Comparison of ENCODE assay signal across 8 mouse cellular contexts in the genomic region with DNA sequence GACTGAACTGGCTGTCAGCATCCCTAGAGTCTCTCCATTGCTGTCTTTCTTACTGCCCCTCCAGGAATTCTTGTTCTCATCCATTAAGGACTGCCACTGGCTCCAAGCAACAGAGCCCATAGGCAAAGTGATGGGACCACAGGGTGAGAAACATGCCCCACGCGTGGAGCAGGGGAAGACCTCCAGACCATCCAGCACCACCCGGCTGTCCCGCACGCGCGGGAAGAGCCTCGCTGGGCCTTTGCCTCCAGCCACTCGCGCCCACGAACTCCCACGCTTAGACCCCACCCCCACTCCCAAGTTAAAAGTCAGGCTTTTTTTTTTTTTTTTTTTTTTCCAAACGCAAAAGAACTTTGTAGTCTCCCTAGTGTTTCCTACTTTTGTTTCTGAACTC. TPM values are rescaled to one million over a fixed set of nuclear protein-coding genes. Genes with fewer than 3 reads are reported as not detected.
DNase-seq lines count a peak whose midpoint lies in the region; ATAC-seq and TF ChIP-seq lines count a peak whose summit lies in the region.

No protein-coding gene starts in this region.

- peak; percentile 55 for DNase-seq in embryo, embryonic 10.5 days (ENCODE audit: low spot score)
- no peak for DNase-seq in embryo, embryonic 9.5 days (ENCODE audit: extremely low spot score)
- DNase-seq in R1 (ENCODE audit: low read depth, low spot score): peak; percentile 42
- DNase-seq in heart, postnatal 0 days (ENCODE audit: low spot score): no peak
- DNase-seq in liver, embryonic 14.5 days (ENCODE audit: low read depth in 3 of 3, low spot score in 3 of 3): no peak
- no peak for DNase-seq in thymus, postnatal 14 days
- no peak for DNase-seq in thymus, postnatal 25 days

- no peaks in the 10 kb centered on the region for H3K9me3 ChIP-seq in heart, postnatal 0 days (replicated peaks; ENCODE audit: control insufficient read depth, low read length)
- no peaks in the 10 kb centered on the region for H3K9me3 ChIP-seq in liver, embryonic 14.5 days (ENCODE audit: control insufficient read depth, low read length)
- no peaks in the 10 kb centered on the region for H3K9me3 ChIP-seq in stomach, embryonic 16.5 days (replicated peaks; ENCODE audit: control insufficient read depth, low read length)

- 3% methylated on average over 13 of the region's 13 CpGs for WGBS in heart, postnatal 0 days
- 3% methylated on average over 13 of the region's 13 CpGs for WGBS in liver, embryonic 14.5 days (ENCODE audit: insufficient replicate concordance)
- WGBS in stomach, embryonic 16.5 days: 1% methylated on average over 13 of the region's 13 CpGs

- peaks cover 4% of the 10 kb centered on the region; the same call in 1 of the 2 replicates for H3K4me1 ChIP-seq in heart, postnatal 0 days (ENCODE audit: control insufficient read depth, insufficient read depth)
- H3K4me1 ChIP-seq in liver, embryonic 14.5 days (replicated peaks; ENCODE audit: control insufficient read depth in 2 of 2, insufficient read depth in 2 of 2, low read length in 1 of 2): peaks cover 0 to 15% of the 10 kb centered on the region in 2 experiments; a peak in 1 of 4 replicates
- H3K4me1 ChIP-seq in stomach, embryonic 16.5 days (ENCODE audit: control insufficient read depth, insufficient read depth, low read length): peaks cover 23% of the 10 kb centered on the region

- no peak for ATAC-seq in heart, postnatal 0 days (ENCODE audit: insufficient read depth, low read depth)
- no peak for ATAC-seq in liver, embryonic 14.5 days (ENCODE audit: insufficient read depth)
- ATAC-seq in stomach, embryonic 16.5 days (ENCODE audit: insufficient read depth, low FRiP score): no peak

- TF ChIP-seq CTCF in heart, postnatal 0 days (IDR thresholded peaks at IDR 0.05; ENCODE audit: low read depth): no peak
- no peak for TF ChIP-seq CTCF in liver, embryonic 14.5 days (IDR thresholded peaks at IDR 0.05; ENCODE audit: low read depth)

- TF ChIP-seq EP300 in heart, postnatal 0 days (IDR thresholded peaks at IDR 0.05; ENCODE audit: low read depth): no peak
- TF ChIP-seq EP300 in liver, embryonic 14.5 days (IDR thresholded peaks at IDR 0.05; ENCODE audit: low read depth): no peak

- no peak overlapping the region; the same call in 1 of the 2 replicates for H3K27ac ChIP-seq in heart, postnatal 0 days (ENCODE audit: low read depth)
- no peak overlapping the region for H3K27ac ChIP-seq in liver, embryonic 14.5 days
- H3K27ac ChIP-seq in stomach, embryonic 16.5 days (ENCODE audit: low read length): peak overlapping the region; percentile 79; the same call in 1 of the 2 replicates

- peak overlapping the region; percentile 98 for H3K4me2 ChIP-seq in heart, postnatal 0 days (ENCODE audit: low read depth, low read length)
- peak overlapping the region; percentile 90 for H3K4me2 ChIP-seq in liver, embryonic 14.5 days (ENCODE audit: low read depth)
- H3K4me2 ChIP-seq in stomach, embryonic 16.5 days (ENCODE audit: low read depth, low read length): peak overlapping the region; percentile 90

- H3K36me3 ChIP-seq in heart, postnatal 0 days (replicated peaks; ENCODE audit: control insufficient read depth, insufficient read depth, low read length): no peaks in the 10 kb centered on the region
- no peaks in the 10 kb centered on the region for H3K36me3 ChIP-seq in liver, embryonic 14.5 days (replicated peaks; ENCODE audit: control insufficient read depth, insufficient read depth, low read depth)
- H3K36me3 ChIP-seq in stomach, embryonic 16.5 days (ENCODE audit: control insufficient read depth, insufficient read depth, low read length): no peaks in the 10 kb centered on the region

- peak overlapping the region; percentile 85 for H3K9ac ChIP-seq in heart, postnatal 0 days (replicated peaks; ENCODE audit: low read depth, low read length)
- peak overlapping the region; percentile 64 for H3K9ac ChIP-seq in liver, embryonic 14.5 days (replicated peaks)
- peak overlapping the region; percentile 97 for H3K9ac ChIP-seq in stomach, embryonic 16.5 days (ENCODE audit: low read length)

- H3K4me3 ChIP-seq in heart, postnatal 0 days (ENCODE audit: low read depth, low read length): peak overlapping the region; percentile 75
- peak overlapping the region; percentile 70 to 78 for H3K4me3 ChIP-seq in liver, embryonic 14.5 days (ENCODE audit: insufficient read depth in 1 of 2, low read depth in 2 of 2, low read length in 2 of 2)
- H3K4me3 ChIP-seq in stomach, embryonic 16.5 days (replicated peaks; ENCODE audit: low read length): peak overlapping the region; percentile 89

- no peaks in the 10 kb centered on the region for H3K27me3 ChIP-seq in heart, postnatal 0 days (ENCODE audit: control insufficient read depth, insufficient read depth, low read length)
- no peaks in the 10 kb centered on the region; the same call in 1 of the 2 replicates for H3K27me3 ChIP-seq in liver, embryonic 14.5 days (ENCODE audit: control insufficient read depth, insufficient read depth, low read length)
- H3K27me3 ChIP-seq in stomach, embryonic 16.5 days (ENCODE audit: control insufficient read depth, insufficient read depth, low read length): no peaks in the 10 kb centered on the region

RNA-seq across cellular contexts. Expression of a gene that starts 0.7 kb away (rescaled TPM):
- 10.3 and 10.7 TPM in 2 replicates for total RNA-seq in heart, postnatal 0 days (2014; rRNA removed; ENCODE audit: low replicate concordance)
- 4.0 and 4.1 TPM in 2 replicates for polyA plus RNA-seq in heart, postnatal 0 days (2015; fragmentation: Nextera tagmentation; extraction: Ambion mirVana)
- 3.1 and 3.3 TPM in 2 replicates for polyA plus RNA-seq in liver, embryonic 14.5 days (2012; rRNA removed)
- polyA plus RNA-seq in liver, embryonic 14.5 days (2014; fragmentation: Nextera tagmentation; extraction: Ambion mirVana): 2.3 and 3.0 TPM in 2 replicates
- polyA plus RNA-seq in stomach, embryonic 16.5 days (2015; fragmentation: Nextera tagmentation; extraction: Ambion mirVana): 19.5 and 21.4 TPM in 2 replicates

RNA-seq across cellular contexts. Expression of a gene that starts 21.7 kb away (rescaled TPM):
- total RNA-seq in heart, postnatal 0 days (2014; rRNA removed; ENCODE audit: low replicate concordance): not detected in 2 replicates
- polyA plus RNA-seq in heart, postnatal 0 days (2015; fragmentation: Nextera tagmentation; extraction: Ambion mirVana): not detected in 2 replicates
- polyA plus RNA-seq in liver, embryonic 14.5 days (2012; rRNA removed): not detected in 2 replicates
- not detected in 2 replicates for polyA plus RNA-seq in liver, embryonic 14.5 days (2014; fragmentation: Nextera tagmentation; extraction: Ambion mirVana)
- not detected in 2 replicates for polyA plus RNA-seq in stomach, embryonic 16.5 days (2015; fragmentation: Nextera tagmentation; extraction: Ambion mirVana)

RNA-seq across cellular contexts. Expression of a gene that starts 39.9 kb away (rescaled TPM):
- 2.2 TPM in 1 of 2 replicates, not detected in the other for total RNA-seq in heart, postnatal 0 days (2014; rRNA removed; ENCODE audit: low replicate concordance)
- 1.2 and 1.4 TPM in 2 replicates for polyA plus RNA-seq in heart, postnatal 0 days (2015; fragmentation: Nextera tagmentation; extraction: Ambion mirVana)
- 0.18 and 0.25 TPM in 2 replicates for polyA plus RNA-seq in liver, embryonic 14.5 days (2012; rRNA removed)
- 0.68 and 0.88 TPM in 2 replicates for polyA plus RNA-seq in liver, embryonic 14.5 days (2014; fragmentation: Nextera tagmentation; extraction: Ambion mirVana)
- 12.9 and 14.5 TPM in 2 replicates for polyA plus RNA-seq in stomach, embryonic 16.5 days (2015; fragmentation: Nextera tagmentation; extraction: Ambion mirVana)

Comparison
In these comparisons a context has a peak if more than half of its experiments do, and no peak if none do; other contexts are left out.
1. DNase-seq: peak in embryo, embryonic 10.5 days (single experiment) and R1 (single experiment); none in embryo, embryonic 9.5 days (single experiment), heart, postnatal 0 days (single experiment), liver, embryonic 14.5 days (0 of 3), thymus, postnatal 14 days (single experiment) and thymus, postnatal 25 days (single experiment).
2. Peak in every context shown above with its lines, with median percentiles within 50 percentile points of each other: H3K4me2 ChIP-seq, H3K4me3 ChIP-seq and H3K9ac ChIP-seq.